Mouse (Mus musculus): ENCODE results near the gene Ankrd34a. TPM values are rescaled to one million over a fixed set of nuclear protein-coding genes. Genes with fewer than 3 reads are reported as not detected.

Gene Ankrd34a
- polyA plus RNA-seq, 1 experiment from 2014 or later: 0.37 TPM

- no peak overlapping the region for H3K4me3 ChIP-seq (ENCODE audit: low read depth, low read length)
- H3K27ac ChIP-seq (ENCODE audit: low read length): no peak overlapping the region
- 86% methylated on average over 4 of the region's 4 CpGs for WGBS
- TF ChIP-seq EP300 (IDR thresholded peaks at IDR 0.05) (no peak), CTCF (IDR thresholded peaks at IDR 0.05) (no peak)
- H3K4me1 ChIP-seq (ENCODE audit: insufficient read depth, low read depth, low read length): no peaks in the 10 kb centered on the region
- no peaks in the 10 kb centered on the region for H3K27me3 ChIP-seq (replicated peaks; ENCODE audit: insufficient read depth, low read length)
- H3K4me2 ChIP-seq (replicated peaks; ENCODE audit: low read depth, low read length): no peak overlapping the region
- no peak overlapping the region for H3K9ac ChIP-seq (replicated peaks; ENCODE audit: low read depth)
- H3K9me3 ChIP-seq (ENCODE audit: low read length): no peaks in the 10 kb centered on the region
- H3K36me3 ChIP-seq (ENCODE audit: insufficient read depth, low read length): peaks cover 20% of the 10 kb centered on the region; the same call in 1 of the 2 replicates
- no peak for DNase-seq (ENCODE audit: low spot score)
- no peak for ATAC-seq
Measured at GRCm38 (mm10) chr3:96623201-96623600, 26.8 kb downstream of the Ankrd34a start.

- peak within 1 kb of the TSS; percentile 80 for H3K4me3 ChIP-seq (ENCODE audit: low read depth, low read length)
- no peaks in the 10 kb centered on the region for H3K27me3 ChIP-seq (replicated peaks; ENCODE audit: insufficient read depth, low read length)
- peak within 1 kb of the TSS; percentile 71 for H3K9ac ChIP-seq (replicated peaks; ENCODE audit: low read depth)
- H3K4me2 ChIP-seq (replicated peaks; ENCODE audit: low read depth, low read length): peak within 1 kb of the TSS; percentile 79
- H3K36me3 ChIP-seq (ENCODE audit: insufficient read depth, low read length): no peaks in the 10 kb centered on the region
- WGBS: 1% methylated on average over 47 of the region's 48 CpGs
- H3K27ac ChIP-seq (ENCODE audit: low read length): peak within 1 kb of the TSS; percentile 85
- DNase-seq (ENCODE audit: low spot score): peak; percentile 98
- ATAC-seq: peak; percentile 99
- TF ChIP-seq CTCF (IDR thresholded peaks at IDR 0.05): no peak
- TF ChIP-seq EP300 (IDR thresholded peaks at IDR 0.05): peak; percentile 30
- H3K4me1 ChIP-seq (ENCODE audit: insufficient read depth, low read depth, low read length): peaks cover 4% of the 10 kb centered on the region; the same call in 1 of the 2 replicates
- no peaks in the 10 kb centered on the region for H3K9me3 ChIP-seq (ENCODE audit: low read length)
Measured at GRCm38 (mm10) chr3:96629729-96630600, 33.5 kb downstream of the Ankrd34a start, which contains the start of gene Rbm8a. Rbm8a (plus strand) TSS chr3:96629933.

GRCm38 (mm10) chr3:96632058-96632457 is 35.6 kb downstream of the Ankrd34a start:
- H3K4me3 ChIP-seq (ENCODE audit: low read depth, low read length): no peak overlapping the region
- H3K4me1 ChIP-seq (ENCODE audit: insufficient read depth, low read depth, low read length): peaks cover 4% of the 10 kb centered on the region; the same call in 1 of the 2 replicates
- H3K9ac ChIP-seq (replicated peaks; ENCODE audit: low read depth): no peak overlapping the region
- no peaks in the 10 kb centered on the region for H3K27me3 ChIP-seq (replicated peaks; ENCODE audit: insufficient read depth, low read length)
- no peak for TF ChIP-seq CTCF (IDR thresholded peaks at IDR 0.05)
- TF ChIP-seq EP300 (IDR thresholded peaks at IDR 0.05): no peak
- H3K4me2 ChIP-seq (replicated peaks; ENCODE audit: low read depth, low read length): no peak overlapping the region
- no peaks in the 10 kb centered on the region for H3K9me3 ChIP-seq (ENCODE audit: low read length)
- no peak for ATAC-seq
- H3K27ac ChIP-seq (ENCODE audit: low read length): no peak overlapping the region
- DNase-seq (ENCODE audit: low spot score): no peak
- H3K36me3 ChIP-seq (ENCODE audit: insufficient read depth, low read length): no peaks in the 10 kb centered on the region

- no peaks in the 10 kb centered on the region for H3K27me3 ChIP-seq (replicated peaks; ENCODE audit: insufficient read depth, low read length)
- 58% methylated on average over 1 of the region's 1 CpGs for WGBS
Measured at GRCm38 (mm10) chr3:96634015-96634414, 37.6 kb downstream of the Ankrd34a start.

GRCm38 (mm10) chr3:96634928-96635879 is 38.8 kb downstream of the Ankrd34a start, which contains the start of the genes Pex11b and Gm42957:
Pex11b (plus strand) TSS chr3:96635376.
Gm42957 (plus strand) TSS chr3:96635474.
- Histone ChIP-seq H3K36me3 (ENCODE audit: insufficient read depth, low read length) (no peaks in the 10 kb centered on the region), H3K4me3 (ENCODE audit: low read depth, low read length) (peak within 1 kb of the TSS; percentile 84), H3K9me3 (ENCODE audit: low read length) (no peaks in the 10 kb centered on the region), H3K4me1 (ENCODE audit: insufficient read depth, low read depth, low read length) (peaks cover 4% of the 10 kb centered on the region; the same call in 1 of the 2 replicates), H3K9ac (replicated peaks; ENCODE audit: low read depth) (peak within 1 kb of the TSS; percentile 92), H3K27ac (ENCODE audit: low read length) (peak within 1 kb of the TSS; percentile 83), H3K27me3 (replicated peaks; ENCODE audit: insufficient read depth, low read length) (no peaks in the 10 kb centered on the region), H3K4me2 (replicated peaks; ENCODE audit: low read depth, low read length) (peak within 1 kb of the TSS; percentile 81)
- ATAC-seq (peak; percentile 95), DNase-seq (ENCODE audit: low spot score) (peak; percentile 98)
- WGBS: 2% methylated on average over 59 of the region's 60 CpGs
- TF ChIP-seq CTCF (IDR thresholded peaks at IDR 0.05) (peak; percentile 68), EP300 (IDR thresholded peaks at IDR 0.05) (no peak)

More at GRCm38 (mm10) chr3:96634015-96634414, 37.6 kb downstream of the Ankrd34a start:
- Histone ChIP-seq H3K4me2 (replicated peaks; ENCODE audit: low read depth, low read length) (no peak overlapping the region), H3K9me3 (ENCODE audit: low read length) (no peaks in the 10 kb centered on the region), H3K9ac (replicated peaks; ENCODE audit: low read depth) (no peak overlapping the region), H3K4me1 (ENCODE audit: insufficient read depth, low read depth, low read length) (peaks cover 4% of the 10 kb centered on the region; the same call in 1 of the 2 replicates), H3K36me3 (ENCODE audit: insufficient read depth, low read length) (no peaks in the 10 kb centered on the region), H3K27ac (ENCODE audit: low read length) (no peak overlapping the region), H3K4me3 (ENCODE audit: low read depth, low read length) (no peak overlapping the region)
- DNase-seq (ENCODE audit: low spot score): no peak
- no peak for TF ChIP-seq CTCF (IDR thresholded peaks at IDR 0.05)
- TF ChIP-seq EP300 (IDR thresholded peaks at IDR 0.05): no peak
- no peak for ATAC-seq
